Mouse (Mus musculus): ENCODE measurements around the gene Slc10a3. TPM values are rescaled to one million over a fixed set of nuclear protein-coding genes. Genes with fewer than 3 reads are reported as not detected.
A peak's percentile ranks its signal among the peaks of the same experiment; 100 is the strongest.
"Not testable (repeated sequence)": the region's sequence is repeated elsewhere in the genome, so short reads cannot be mapped to it uniquely, and the experiment has no call there.

Slc10a3 gene
- total RNA-seq (2021), result 10 to 100 TPM; 22.8 to 26.8 TPM
- long read RNA-seq, experiment 1, transcript Slc10a3-202 (2 exons, 1,910 nt), result minor isoform, 5 of 23 reads
- long read RNA-seq, experiment 1, transcript Slc10a3-201 (3 exons, 2,023 nt), result major isoform, 13 of 23 reads
- long read RNA-seq, experiment 1, partial matches to known transcripts, result 0 of 23 reads
- long read RNA-seq, experiment 1, other reads (novel, unspliced or antisense), result 5 of 23 reads
- long read RNA-seq, experiment 2, transcript Slc10a3-201 (3 exons, 2,023 nt), result major isoform, 5 of 9 reads
- long read RNA-seq, experiment 2, partial matches to known transcripts, result 0 of 9 reads
- long read RNA-seq, experiment 2, other reads (novel, unspliced or antisense), result 1 of 9 reads

GRCm38 (mm10) chrX:74372888-74373549 is at the start of gene Slc10a3, which contains the start of gene Ubl4a:
Gene Slc10a3, minus strand, starts transcription at chrX:74373349.
Gene Ubl4a, minus strand, starts transcription at chrX:74373218.
- peak; percentile 90 to 92 for DNase-seq

- peak; percentile 58 to 64 for DNase-seq
These were observed 40.2 kb upstream of the Slc10a3 start for GRCm38 (mm10) chrX:74413377-74413776.

GRCm38 (mm10) chrX:74408340-74408739 is 35.2 kb upstream of the Slc10a3 start:
- no peak for DNase-seq

DNA sequence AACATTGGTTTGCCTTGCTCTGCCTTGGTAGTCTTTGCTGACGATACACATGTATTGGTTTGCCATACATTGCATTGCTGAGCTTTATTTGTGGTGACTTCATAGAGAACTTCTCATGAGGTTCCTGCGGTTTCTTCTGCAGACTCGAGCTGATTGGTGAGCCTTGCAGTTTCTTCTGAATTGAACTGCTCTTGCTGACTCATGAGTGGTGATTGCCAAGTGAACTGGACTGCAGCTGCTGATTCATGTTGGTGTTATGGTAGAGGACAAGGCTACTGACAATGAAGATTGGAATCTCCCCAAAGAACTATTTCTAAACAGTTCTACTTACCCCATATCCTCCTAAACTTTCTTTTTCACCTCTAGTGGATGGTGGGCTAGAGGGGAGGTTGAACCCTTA is 27.0 kb upstream of the Slc10a3 start:
- peak; percentile 9 to 42 for DNase-seq

DNA sequence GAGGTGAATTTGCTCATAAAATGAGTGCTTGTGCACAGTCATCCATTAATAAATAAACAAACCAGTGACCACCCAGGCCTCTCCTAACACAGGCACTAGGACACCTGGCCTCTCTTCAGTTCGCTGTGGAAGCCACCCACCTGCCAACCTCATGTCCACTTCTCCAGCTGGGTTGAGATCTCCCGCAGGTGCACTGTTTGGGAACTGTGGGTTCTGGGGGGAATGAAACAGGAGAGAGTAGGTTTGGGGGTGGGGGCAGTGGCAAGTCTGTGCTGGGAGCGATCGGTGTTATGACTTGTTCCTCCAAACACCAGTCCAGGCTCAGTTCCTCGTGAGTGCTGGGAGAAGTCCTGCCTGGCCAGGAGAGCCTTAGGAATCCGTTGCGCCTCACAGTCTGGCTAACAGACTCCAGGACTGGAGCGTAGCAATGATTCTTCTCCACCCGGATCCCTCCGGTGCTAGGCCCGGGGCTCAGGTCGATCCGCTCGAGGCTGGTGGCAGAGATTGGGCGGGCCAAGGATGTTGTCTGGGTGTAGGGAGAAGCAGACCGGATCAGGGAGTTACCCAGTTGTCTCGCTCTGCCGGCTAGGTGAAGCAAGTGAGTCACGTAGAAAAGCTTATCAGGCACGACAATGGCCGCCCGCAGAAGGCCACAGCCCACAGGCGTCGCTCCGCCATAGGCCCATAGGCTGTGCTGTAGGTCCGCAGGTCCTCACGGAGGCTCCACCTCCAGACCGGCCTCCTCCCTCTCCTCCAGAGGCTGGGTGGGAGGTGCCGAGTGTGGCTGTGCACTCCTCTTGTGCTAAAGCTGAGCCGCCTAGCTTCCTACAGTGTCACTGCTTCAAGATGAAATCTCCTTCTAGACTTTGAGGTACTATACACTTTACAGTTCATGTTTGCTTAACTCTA is 19.6 kb upstream of the Slc10a3 start, which contains the start of the genes Fam3a and Ikbkg:
Fam3a (minus strand) TSS at position 738 of the 909 bp plus-strand sequence.
Ikbkg (plus strand) TSS at position 756 of the 909 bp plus-strand sequence.
- DNase-seq, result peak; percentile 88 to 89

DNA sequence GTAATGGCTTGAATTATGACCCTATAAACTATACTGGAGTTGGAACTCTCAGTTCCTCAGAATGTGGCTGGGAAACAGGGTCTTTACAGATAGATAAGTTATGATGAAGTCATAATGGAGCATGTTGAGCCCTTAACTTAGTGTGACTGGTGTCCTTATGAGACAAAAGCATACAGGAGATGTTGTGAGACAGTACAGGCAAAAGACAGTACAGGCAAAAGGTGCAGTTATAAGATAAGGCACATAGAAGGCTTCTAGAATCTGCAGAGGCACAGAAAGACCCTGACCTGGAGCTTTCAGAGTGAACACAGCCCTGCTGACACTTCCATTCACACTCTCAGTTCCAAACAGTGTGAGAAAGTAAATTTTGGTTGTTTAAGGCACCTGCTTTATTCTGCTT is 15.0 kb upstream of the Slc10a3 start:
- DNase-seq, result no peak

DNA sequence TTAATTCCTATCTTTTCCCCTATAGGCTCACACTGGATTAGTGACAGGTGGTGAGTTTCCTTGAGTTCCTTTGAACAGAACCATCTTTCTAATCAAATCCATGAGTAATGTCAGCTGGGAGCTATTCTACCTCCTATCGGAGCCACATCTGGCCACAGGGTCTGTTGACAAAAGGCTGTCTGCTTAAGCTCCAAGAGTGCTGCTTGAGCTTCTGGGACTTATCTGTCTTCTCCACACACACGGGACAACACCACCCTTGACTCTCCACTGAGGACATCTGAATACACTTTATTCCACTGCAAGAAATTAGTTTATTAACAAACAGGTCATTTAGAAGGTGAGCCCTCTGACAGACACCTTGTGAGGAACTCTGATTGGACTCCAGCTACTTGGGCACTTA is 11.3 kb upstream of the Slc10a3 start:
- no peak for DNase-seq

- DNase-seq, result peak; percentile 83 to 89
These were observed 4.8 kb downstream of the Slc10a3 start for GRCm38 (mm10) chrX:74368209-74368909.

- no peak for DNase-seq
These were observed 5.6 kb downstream of the Slc10a3 start for GRCm38 (mm10) chrX:74367512-74367911.

DNA sequence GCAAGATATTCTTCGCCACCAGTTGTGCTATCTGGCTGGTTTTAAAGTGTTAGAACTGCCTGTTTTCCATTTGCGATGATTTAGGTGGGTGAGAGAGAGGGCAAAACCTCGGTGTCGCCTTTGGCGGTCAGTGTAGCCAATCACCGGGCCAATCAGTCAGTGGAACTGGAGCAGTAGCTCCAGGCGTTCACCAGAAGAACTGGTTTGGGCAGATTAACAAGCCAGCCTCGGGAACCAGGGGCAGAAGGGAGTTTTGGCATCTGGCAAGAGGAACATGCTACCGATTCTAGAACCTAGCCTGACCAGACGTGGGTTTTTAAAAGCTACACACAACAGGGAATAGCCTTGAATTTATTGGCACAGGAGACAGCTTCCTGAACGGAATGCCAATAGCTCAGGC is 14.0 kb downstream of the Slc10a3 start:
- DNase-seq, result no peak

GRCm38 (mm10) chrX:74357069-74357468 is 16.1 kb downstream of the Slc10a3 start:
- DNase-seq, result not testable (repeated sequence)

GRCm38 (mm10) chrX:74353467-74353770 is 19.7 kb downstream of the Slc10a3 start, which contains the start of gene Lage3:
Gene Lage3, minus strand, starts transcription at chrX:74353618.
- DNase-seq, result peak; percentile 87 to 89

DNA sequence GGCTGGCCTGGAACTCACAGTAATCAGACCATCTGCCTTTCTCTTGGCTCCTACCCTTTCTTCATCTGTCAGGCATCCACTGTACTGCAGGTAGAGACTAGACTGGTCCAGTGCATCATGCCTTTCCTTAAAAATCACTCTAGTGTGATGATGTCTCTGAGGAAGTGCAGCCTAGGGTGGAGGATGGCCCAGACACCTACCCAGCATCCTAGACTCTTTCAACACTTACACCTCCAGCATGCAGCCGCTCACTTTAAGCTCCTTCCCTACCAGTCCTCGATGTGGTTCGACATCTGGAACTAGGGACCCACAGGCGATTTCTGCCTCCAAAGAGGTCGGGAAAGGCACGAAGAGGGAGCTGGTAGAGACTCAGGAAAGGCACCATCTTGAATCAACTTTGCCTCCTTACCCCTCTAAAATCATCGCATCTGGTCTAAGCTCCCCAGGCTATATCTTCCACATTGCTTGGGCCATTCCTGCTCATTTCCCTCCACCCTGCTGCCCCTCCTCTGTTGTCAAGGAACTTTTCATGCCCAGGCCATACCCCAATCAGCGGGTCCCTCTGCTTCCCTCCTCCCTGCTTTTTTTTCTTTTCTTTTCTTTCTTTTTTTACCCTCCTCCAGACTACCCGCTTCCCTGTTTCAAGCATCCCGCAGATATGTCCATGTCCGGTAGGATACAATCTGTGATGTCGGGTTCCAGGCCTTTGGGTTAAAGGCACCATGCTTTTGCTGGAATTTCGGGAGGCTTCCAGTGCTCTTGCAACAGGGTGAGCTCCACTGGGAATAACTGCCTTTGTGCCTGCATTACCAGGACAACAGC is 20.3 kb downstream of the Slc10a3 start:
- DNase-seq, result no peak

DNA sequence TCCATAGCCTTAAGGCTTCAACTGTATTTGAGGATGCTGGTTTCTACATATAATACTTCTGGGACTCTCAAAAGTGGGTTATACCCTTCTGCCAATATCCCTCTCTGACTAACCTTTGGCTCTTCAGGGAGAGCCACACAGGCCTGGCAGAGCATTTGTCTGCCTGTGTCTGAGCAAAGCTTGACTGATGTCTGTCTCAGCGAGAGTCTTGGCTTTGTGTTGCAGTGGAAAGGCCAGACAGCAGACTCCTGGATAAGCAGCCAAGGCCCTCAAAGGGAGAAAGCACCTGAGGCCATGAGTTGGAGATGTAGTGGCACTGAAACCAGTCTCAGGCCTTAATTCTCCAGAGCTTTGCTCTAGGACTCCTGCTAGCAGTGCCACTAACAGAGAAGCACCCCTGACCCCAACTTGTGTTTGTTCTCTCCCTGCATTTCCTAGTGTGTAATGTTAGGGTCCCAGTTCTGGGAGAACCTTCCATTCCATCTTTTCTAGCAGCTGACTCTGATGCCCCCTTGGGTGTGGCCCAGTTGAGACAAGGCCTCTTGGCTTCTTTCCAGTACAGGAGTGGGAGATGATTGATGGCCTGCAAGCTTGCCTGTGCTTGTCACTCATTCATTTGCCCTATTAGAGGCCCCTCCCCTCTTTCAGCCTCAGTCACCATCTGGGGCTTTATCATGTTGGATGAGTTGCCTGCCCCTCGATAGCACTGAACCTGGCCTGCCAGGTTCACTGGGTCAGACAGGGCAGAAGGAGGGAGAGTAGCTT is 42.8 kb downstream of the Slc10a3 start:
- no peak for DNase-seq

- no peak for DNase-seq
These were observed 43.9 kb downstream of the Slc10a3 start for GRCm38 (mm10) chrX:74329215-74329671.

DNA sequence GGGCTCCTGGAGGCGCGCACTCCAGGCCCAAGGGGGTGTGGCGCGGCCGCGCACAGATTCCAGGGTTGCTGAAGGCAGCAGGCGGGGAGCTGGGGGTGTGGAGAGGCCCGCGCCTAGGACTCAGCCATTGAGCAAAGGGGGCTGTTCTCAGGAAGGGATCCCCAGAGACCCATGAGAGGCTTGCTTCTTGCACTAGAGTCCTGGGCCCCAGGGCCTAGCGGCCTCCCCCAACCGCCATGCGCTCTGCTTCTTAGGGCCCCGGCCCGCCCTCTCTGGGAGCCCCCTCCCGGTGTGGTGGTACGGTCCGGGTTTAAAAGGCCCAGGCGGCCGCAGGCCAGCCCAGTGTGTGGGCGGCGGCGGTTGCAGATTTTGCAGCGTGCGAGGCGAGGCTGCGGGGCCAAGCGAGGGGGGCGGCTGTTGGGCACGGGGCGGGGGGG is 44.4 kb downstream of the Slc10a3 start, which contains the start of gene Plxna3:
Plxna3 (plus strand) TSS at position 342 of the 437 bp plus-strand sequence.
- peak; percentile 75 to 82 for DNase-seq
